Mouse (Mus musculus) heart, postnatal 14 days (tissue): ENCODE data around the gene Gm20388. TPM values are rescaled to one million over a fixed set of nuclear protein-coding genes. Genes with fewer than 3 reads are reported as not detected.

Experiments
- DNase-seq, 2 experiments: peaks; one replicate each; pipeline ENCODE4 v3.0.0; 2021 to 2022
- intact Hi-C: fragments of 180-260 bp; cut with DNase I; formaldehyde crosslinking; loops from one replicate; pipeline ENCODE4 v1.15.1; 2025
- total RNA-seq, 2 experiments: library from RNA; stranded (reverse); gene quantifications; 2 replicates each; pipeline ENCODE4 v1.2.3; 2021

Gm20388 gene
- total RNA-seq, 2 experiments from 2014 or later = 0.24 TPM; not detected in 1

DNA sequence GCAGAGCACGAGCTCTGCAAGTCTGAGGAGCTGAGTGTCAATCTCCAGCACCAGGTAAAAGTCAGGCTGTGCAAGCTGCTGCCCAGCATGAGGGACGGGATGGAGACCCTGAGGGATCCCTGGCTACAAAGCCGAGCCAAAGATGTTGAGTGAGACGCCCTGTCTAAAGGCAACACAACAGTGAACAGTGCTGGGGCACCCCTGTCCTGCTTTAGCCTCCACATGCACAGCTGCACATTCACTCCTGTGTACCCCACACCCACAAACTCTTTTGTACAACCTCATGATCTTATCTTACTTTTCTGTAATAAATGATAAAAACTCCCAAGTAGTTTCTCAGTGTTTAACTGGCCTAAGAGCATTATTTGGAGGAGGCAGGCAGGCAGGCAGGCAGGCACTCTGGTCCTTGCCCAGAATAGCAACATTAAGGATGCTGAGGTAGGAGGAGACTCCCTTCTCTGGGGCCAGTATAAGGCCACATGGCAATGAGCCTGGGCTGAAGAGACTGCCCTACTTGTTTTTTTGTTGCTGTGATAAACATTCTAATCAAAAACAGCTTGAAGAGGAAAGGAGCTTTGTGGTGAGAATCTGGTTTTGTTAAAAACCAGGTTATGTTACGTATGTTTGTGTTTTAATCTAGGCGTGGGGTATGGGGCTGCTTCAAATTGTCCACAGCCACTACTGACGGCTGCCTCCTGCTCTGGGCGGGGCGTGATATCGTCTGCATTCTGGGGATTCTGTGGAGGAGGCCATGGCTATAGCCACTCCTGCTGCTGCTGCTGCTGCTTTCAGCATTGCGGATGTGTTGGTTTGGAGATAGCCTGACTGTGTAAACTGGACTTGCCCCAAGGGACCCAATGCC lies 3007.1 kb downstream of the Gm20388 start:
- DNase-seq = peak; percentile 55 to 61
- intact Hi-C loops = no loop called here

DNA sequence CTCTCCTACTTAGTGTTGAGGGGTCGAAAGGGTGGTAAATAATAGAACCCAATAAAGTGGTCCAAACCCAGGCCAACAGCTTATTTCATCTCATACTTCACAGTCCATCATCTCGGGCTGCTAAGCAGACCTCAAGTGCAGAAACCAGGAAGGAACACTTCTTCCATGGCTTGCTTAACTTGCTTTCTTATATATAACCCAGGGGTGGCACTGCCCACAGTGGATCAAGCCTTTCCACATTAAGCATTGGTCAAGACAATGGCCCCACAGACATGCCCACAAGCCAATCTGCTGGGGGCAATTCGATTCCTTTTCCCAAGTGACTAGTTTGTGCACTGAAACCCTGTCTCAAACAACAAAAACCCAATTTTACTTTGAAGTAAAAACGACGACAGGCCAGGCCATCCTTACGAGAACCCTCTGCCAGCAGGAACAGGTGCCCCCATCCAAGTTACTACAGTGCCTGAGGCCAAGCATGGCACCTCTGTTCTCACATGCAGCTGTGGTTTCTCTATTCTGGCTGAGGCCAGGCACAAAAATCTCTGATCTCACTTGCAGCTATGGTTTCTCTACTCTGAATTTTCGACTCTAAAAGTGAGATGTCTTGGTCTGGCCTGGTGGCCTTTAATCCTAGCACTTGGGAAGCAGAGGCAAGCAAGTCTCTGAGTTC lies 3007.9 kb downstream of the Gm20388 start:
- intact Hi-C loops = no loop called here
- DNase-seq = no peak

DNA sequence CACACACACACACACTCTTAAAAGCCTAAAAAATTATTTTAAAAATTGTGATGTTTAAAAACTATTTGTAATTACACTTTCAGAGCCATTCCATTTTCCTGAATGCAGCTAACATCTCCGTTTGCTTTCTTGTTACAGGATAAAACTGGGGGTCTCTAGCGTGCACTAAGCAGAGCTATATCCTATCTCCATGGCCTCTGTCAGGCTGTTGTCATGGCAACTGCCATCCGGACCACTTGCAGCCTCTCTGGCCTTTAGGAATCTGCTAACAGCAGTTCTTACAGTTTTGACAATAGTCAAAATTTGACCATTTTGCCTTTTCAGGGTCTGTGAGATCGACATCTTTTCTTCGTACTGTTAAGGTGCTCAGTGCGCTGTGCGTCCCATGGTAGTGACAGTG lies 3010.2 kb downstream of the Gm20388 start:
- DNase-seq = no peak
- intact Hi-C loops = no loop called here

DNA sequence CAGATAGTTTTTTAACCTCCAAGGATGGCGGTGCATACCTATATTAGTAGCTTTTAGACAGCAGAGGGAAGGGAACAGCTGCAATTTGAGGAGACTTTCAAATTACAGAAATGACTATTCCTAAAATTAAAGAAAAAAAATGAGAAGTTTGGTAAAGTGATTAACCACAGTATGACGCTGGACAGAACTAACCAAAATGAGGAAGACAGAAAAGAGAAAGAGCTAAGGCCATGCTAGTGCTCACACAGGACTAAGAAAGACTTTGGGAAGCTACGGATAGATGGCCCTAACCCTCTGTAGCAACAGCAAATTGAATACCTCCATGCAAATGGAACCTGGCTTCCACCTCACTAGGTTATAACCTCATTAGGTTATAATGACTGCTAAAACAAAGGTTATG lies 3012.3 kb downstream of the Gm20388 start:
- no peak for DNase-seq
- intact Hi-C loops = no loop called here

DNA sequence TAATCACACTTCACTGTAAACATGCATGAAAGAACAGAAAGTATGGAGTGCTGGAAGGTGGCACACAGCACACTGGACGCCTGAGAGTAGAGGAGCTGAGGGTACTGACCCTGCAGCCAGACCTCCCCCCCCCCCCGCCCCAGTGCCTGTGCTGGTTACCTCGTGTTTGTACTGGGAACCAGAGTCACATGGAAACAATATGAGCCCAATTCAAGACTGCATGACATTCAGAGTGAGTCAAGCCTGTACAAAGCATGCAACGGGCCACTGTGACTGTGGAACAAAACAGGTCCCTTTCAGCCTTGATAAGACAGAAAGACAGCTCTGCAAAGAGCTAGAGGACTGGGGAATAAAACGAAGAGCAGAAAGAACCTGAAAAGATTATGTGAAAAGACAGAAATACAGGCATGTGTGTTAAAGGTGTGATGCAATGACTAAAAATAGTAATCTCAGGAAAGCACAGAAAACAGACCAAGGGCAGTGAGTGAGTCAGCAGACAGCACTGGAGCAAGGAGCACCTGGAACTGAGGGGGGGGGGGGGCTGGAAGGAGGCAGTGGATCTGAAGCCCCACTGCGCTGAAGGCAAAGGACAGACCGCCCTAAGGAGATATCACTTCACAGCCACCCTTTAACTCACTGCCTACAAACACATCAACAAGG lies 3012.9 kb downstream of the Gm20388 start:
- DNase-seq = no peak
- intact Hi-C loops = no loop called here

DNA sequence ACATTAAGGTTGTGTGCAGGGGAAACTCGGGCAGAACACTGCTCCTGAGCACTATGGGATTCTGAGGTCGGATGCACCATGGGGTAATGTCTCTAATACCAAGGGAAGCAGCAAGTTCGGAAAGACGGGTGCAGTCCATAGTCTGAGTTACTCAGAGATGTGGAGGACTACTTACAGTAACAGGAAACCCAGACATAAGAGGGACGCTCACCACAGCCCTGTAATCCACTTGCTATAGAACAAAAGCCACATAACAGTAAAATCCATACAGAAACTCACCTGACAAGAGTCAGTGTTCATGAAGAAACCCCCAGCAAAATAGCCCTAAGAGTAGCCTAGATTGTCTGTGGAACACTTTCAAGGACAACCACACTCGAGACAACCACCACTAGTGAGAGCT lies 3013.4 kb downstream of the Gm20388 start:
- intact Hi-C loops = no loop called here
- no peak for DNase-seq

DNA sequence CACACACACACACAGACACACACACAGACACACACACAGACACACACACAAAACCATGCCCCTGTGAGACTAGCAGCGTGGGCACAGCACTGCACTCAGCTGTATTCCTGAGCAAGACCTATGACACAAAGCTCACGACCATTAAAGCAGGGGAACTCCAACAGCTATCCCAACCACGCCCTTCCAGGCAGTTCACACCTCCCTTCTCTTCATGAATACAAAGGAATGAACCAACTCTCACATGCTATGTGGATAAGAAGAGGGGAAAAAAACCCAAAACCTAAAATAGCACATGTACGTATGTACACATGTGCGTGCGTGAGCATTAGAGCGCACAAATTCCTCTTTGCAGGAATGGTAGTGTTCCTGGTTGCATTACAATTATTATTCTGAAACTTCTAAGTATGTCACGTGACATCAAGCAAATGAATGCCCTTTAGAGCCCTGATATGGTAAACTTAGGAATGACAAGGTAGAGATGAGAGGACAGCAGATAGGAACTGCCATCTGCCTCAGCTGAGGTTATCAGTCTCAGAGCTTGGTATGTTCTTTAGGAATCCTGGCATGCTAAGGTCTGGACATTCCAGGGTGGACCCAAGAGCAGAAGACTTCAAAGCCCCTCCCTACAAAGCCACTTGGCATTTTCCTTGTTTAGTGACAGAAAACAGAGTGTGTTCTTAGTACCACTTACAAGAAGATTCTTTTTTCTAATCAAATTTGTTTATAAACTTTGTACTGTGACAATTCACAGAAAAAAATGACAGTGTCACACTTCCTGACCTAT lies 3015.5 kb downstream of the Gm20388 start:
- intact Hi-C loops = no loop called here
- DNase-seq = no peak

DNA sequence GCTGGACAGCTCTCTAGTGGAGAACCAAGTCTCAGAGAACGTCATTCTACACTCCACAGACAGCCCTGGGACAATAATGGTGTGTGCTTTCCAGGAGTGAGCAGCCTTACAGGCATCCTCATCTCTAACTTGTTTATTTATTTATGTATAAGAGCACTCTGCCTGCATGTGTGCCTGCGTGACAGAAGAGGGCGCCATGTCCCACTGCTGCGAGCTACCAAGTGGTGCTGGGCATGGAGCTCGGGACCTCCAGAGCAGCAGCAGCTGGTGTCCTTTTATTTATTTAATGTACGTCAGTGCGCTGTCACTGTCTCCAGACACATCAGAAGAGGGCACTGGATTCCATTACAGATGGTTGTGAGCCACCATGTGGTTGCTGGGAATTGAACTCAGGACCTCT lies 3016.1 kb downstream of the Gm20388 start:
- intact Hi-C loops = no loop called here

DNA sequence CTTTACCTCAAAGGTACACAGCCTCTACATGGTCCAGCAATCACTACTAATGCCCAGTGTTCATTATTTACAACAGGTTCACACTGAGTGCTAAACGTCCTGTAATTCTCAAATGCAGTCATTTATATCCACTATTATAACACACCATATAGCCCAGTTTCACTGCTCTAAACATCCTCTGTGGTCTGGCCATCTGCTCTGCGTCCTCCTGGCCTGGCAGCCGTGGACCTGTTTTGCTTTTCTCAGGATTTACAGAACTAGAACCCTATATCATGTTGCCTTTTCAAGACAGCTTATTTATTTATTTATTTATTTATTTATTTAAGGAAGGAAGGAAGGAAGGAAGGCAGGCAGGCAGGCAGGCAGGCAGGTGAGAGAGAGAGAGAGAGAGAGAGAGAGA lies 3017.2 kb downstream of the Gm20388 start:
- DNase-seq = no peak
- intact Hi-C loops = no loop called here

More for the DNA sequence above, 3016.1 kb downstream of the Gm20388 start:
- DNase-seq = no peak

DNA sequence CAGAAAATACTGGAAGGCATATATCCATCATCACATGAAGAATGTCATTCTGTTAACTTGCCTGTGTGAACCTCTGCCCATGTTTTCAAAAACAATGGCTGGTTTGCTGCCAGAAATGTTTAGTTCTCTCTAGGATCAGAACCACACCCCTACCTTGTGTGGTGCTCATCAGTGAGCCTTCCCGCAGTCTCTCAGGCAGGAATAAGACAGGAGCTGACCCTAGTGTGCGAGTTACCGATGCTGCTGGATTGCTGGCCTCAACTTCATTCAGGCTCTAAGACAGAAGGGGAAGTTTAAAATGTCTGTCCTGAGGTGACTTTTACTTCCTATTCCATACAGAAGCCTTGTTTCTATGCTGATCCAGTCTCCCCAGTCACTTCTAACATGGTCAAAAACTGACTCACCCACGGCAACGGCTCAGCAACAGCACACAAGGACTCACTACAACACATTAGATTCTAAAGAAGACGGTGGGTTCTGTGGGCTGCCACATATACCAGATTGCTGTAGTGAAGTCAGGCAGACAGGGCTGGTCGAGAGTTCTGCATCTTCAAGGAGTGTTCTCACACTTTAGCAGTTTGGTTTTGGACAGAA lies 3018.1 kb downstream of the Gm20388 start:
- intact Hi-C loops = no loop called here

DNA sequence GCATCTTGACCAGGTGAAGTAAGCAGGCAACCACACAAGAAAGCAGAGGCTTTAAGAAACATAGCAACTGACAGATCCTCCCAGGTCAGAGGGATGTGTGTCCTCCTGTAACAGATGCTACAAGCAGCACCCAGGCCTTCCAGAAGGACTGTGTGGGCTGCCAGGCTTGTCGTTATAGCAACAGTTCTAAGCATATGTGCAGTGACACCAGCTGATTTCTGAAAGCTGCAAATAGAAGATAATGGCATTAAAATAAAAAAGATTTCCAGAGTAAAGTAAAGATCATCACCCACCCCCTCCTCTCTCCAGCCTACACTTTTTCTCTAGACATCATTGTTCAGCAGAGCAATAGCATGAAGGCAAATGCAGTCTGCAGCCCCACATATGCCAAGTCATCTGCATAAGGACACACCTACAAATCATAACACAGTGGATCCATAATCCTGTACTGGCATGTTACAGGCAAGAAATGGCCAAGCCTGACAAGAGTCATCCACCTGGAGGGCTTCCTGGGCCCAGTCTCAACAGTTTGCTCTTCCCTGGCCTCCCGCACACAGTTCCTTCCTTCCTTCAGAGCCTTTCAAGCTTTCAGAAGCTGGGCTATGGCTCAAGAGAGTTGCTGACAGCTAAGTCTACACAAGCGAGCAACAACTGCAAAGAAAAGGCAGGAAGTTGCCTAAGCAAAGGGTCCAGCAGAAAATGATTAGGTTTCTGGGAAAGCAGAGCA lies 3021.4 kb downstream of the Gm20388 start:
- intact Hi-C loops = no loop called here
- DNase-seq = no peak

More for the DNA sequence above, 3018.1 kb downstream of the Gm20388 start:
- DNase-seq = no peak

DNA sequence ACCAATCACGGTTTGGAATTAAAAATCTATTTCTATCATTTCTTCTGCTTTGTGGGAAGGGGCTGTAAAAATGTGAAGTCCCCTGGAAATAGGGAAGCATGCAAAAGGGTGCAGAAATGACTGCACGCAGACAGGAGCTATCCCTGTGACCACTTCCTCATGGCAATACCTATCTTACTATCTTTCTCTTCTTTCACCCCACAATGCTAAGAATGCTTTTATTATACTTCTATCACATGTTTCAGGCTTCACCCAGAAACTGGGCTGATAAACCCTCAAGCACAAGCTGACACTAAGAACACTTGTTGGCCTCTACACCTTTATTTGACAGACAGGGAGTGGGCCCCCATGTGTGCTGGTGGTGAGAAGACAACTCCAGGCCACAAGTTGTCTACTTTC lies 3021.9 kb downstream of the Gm20388 start:
- no peak for DNase-seq
- intact Hi-C loops = no loop called here

DNA sequence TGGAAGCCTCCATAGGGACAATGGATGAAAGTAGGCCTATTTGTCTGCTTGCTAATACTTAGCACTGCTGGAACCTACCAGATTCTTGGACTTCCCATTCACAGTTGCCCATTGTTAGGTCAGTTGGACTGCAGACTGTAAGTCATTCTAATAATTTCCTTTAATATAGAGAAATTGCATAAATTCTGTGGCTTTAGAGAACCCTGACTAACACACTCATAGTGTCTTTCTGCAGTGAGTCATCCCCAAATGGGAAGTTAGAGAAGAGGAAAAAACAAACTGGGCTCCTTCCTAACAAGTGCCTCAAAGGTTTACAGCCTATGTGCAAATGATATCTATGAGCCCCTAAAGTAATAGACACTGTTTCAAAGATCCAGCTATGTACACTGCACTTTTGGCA lies 3023.3 kb downstream of the Gm20388 start:
- intact Hi-C loops = no loop called here
- DNase-seq = no peak

DNA sequence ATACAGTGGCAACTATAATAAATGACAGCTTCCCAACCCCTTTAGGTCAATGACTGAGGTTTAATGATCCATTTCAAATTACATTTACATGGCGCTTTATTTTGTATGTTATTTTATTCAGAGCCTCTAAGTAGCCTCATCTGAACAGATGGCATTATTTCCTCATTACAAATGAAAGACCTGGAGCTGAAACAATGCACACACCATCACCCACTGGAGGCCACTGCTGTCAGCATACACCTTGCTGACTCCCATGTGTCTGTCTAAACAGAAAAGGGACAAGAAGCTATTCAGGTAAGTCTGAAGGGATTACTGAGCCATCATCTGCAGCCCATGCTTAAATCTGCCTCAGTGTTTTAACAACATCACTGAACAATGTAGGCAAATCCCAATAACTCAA lies 3024.5 kb downstream of the Gm20388 start:
- intact Hi-C loops = no loop called here
- DNase-seq = no peak

DNA sequence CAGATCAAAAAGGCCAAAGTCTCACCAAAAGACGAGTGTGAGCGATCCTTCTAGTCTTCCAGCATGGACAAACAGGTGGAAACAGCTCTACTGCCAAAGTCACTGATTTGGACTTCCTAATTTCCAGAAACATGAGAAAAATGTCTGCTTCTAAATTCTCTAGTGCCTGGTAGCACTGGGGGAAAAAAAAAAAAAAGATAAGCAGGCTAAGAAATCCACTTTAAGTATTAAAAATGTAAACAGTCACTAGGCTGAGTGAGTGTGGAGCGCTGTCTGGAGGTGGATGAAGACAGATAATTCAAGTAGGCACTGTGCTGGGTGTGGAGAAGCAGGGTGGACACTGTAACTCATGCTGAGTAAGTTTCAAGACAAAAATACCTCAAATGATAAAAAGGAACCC lies 3025.3 kb downstream of the Gm20388 start:
- no peak for DNase-seq
- intact Hi-C loops = no loop called here

DNA sequence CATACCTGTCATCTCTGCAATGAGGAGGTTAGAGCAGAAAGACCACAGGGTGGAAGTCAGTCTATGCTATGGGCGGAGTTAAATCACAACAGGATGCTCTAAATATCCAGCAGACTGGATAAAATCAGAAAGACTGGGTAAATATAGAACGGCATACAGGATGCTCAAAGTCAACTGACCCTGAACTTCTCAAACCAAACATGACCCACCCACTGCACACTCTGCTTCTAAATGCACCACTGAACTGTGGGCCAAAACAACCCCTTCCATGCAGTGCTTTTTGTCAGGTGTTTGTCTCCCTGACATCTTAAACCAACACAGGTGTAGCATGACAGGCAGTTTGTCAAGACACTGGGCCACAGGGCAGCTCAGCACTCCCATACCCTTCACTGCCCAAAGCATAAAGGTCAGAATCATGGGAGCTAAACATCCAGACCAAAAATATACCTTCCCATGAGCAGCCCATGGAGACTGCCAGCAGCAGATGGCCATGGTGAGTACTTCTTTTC lies 3027.0 kb downstream of the Gm20388 start:
- DNase-seq = no peak
- intact Hi-C loops = no loop called here

DNA sequence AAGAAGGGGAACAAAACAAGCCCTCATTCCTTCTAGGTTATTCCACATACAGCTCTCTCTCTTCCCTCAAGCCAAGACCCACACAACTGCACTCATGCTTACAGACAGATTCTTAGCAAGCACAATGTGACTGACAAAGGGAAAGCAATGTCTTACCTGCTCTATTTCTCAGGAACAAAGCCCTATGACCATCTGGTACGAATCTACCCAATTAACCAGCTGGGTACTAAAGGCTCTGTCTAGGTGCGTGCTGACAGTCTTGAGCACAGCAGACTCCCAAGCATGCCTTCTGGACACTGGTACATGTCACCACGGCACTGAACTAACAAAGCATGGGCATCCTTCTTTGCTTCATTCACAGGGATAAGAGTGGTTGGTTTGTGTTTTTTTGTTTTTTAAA lies 3027.5 kb downstream of the Gm20388 start:
- intact Hi-C loops = no loop called here
- no peak for DNase-seq

DNA sequence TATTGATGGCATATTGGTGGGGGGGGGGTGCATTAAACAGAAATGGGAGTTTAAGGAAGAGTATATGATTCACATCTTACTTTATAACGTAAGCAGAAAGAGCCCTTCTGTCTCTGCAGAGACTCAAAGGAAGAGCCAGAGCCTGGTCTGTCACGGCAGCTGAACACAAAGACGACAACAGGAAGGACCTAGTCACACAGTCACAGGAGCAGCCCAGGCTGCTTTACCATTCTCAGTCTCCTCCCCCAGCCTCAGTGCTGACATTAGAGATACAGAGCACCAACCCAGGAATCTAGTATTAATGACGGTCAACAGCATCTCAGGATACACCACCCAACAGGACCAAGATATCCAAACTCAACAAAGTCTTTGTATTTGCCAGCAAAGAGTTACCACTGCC lies 3027.9 kb downstream of the Gm20388 start:
- intact Hi-C loops = no loop called here
- DNase-seq = peak in 1 of 2 experiments; percentile 21
